Mouse (Mus musculus) erythroblast, embryonic 14.5 days (primary cell): ENCODE measurements around the gene Neurod2.

Experiments
- GATA1 ChIP-seq: IDR thresholded peaks from 2 replicates; pipeline ENCODE4 v1.6.1; 2012; ENCODE audit warnings: low read length, inconsistent platforms, mixed read lengths
- TAL1 ChIP-seq: IDR thresholded peaks from 3 replicates; pipeline ENCODE4 v1.6.1; 2012; ENCODE audit warnings: low read length, inconsistent platforms, mixed read lengths

DNA sequence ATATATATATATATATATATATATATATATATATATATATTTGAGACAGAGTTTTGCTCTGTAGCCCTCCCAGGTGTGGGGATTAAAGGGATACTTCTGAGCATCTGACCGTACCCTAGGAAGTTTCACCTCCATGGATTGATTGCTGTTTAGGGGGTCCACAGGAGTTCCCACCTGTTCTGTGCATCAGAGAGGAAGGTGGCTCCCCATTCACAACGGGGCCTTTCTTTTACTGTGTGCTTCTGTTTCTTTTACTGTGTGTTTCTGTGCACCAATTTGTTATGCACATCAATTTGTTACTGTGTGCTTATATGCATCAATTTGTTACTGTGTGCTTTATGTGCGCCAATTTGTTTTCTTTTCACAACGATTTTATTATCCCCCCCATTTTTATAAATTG lies 11.7 kb upstream of the Neurod2 start:
- TF ChIP-seq GATA1 (no peak), TAL1 (no peak)
